Mouse (Mus musculus) midbrain, embryonic 11.5 days (tissue): Measurements from ENCODE around the gene Krt39. TPM values are rescaled to one million over a fixed set of nuclear protein-coding genes. Genes with fewer than 3 reads are reported as not detected.

Experiments used
- ATAC-seq: fragments of 200-750 bp; cut with Nextera tagmentation; 2 replicates; pipeline ENCODE4 v1.8.0; 2017; ENCODE audit warnings: moderate TSS enrichment, moderate library complexity; ENCODE audit not compliant: low FRiP score
- DNase-seq: peaks from one replicate; pipeline ENCODE4 v3.0.0; 2015; ENCODE audit warnings: low spot score; ENCODE audit errors: missing footprints
- H3K27ac ChIP-seq: fragments of 300-500 bp; sonication (generic); 2 replicates; pipeline ENCODE4 v1.5.1; 2014; ENCODE audit warnings: low read depth, low read length
- H3K27me3 ChIP-seq: fragments of 300-500 bp; sonication (generic); 2 replicates; pipeline ENCODE4 v1.6.1; 2014; ENCODE audit warnings: mild to moderate bottlenecking, low read length, moderate library complexity, mixed read lengths; ENCODE audit not compliant: control insufficient read depth, insufficient read depth
- H3K36me3 ChIP-seq: fragments of 300-500 bp; sonication (generic); 2 replicates; pipeline ENCODE4 v1.6.1; 2014; ENCODE audit warnings: mild to moderate bottlenecking, low read length, moderate library complexity, mixed read lengths; ENCODE audit not compliant: control insufficient read depth, insufficient read depth
- H3K4me1 ChIP-seq: fragments of 300-500 bp; sonication (generic); 2 replicates; pipeline ENCODE4 v1.6.1; 2014; ENCODE audit warnings: low read length; ENCODE audit not compliant: control insufficient read depth, insufficient read depth
- H3K4me2 ChIP-seq: fragments of 300-500 bp; sonication (generic); 2 replicates; pipeline ENCODE4 v1.6.1; 2014; ENCODE audit warnings: mild to moderate bottlenecking, moderate library complexity
- H3K4me3 ChIP-seq: fragments of 300-500 bp; sonication (generic); 2 replicates; pipeline ENCODE4 v1.5.1; 2014; ENCODE audit warnings: low read depth, low read length
- H3K9ac ChIP-seq: fragments of 300-500 bp; sonication (generic); 2 replicates; pipeline ENCODE4 v1.6.1; 2014; ENCODE audit warnings: low read length
- H3K9me3 ChIP-seq: fragments of 300-500 bp; sonication (generic); 2 replicates; pipeline ENCODE4 v1.6.1; 2016; ENCODE audit warnings: low read length; ENCODE audit not compliant: control insufficient read depth
- WGBS: fragments of 180-500 bp; shearing (Covaris S2); extraction: QIAGEN DNeasy Blood & Tissue Kit; methylation state at CpG from one replicate; pipeline ENCODE4 v1.1.7; 2014; 5-methylcytosine and 5-hydroxymethylcytosine counted together
- polyA plus RNA-seq: library from polyadenylated mRNA; unstranded; fragments of >200 nt; fragmentation: Nextera tagmentation; extraction: Ambion mirVana; gene quantifications from 2 replicates; pipeline ENCODE4 v1.2.1, GENCODE M21; 2014

Krt39 gene
- polyA plus RNA-seq, 1 experiment from 2014 or later, result not detected

DNA sequence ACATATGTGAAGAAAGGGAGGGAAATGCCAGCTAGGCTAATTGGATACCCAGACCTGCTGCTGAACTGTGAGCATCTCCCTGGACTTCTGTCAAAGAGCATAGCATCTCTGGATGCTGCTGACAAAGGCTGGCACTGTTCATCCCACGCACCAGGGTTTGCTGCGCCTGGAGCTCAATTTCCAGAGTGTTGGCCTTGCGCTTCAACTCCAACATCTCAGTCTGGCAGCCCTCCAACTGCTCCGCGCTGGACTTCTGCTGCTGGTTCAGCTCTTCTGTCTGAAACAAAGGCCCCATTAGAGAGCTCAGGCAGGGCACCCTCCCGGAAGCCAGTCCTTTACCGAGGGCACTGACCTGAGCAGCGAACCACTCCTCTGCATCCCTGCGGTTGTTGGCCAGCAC, 18.6 kb upstream of the Krt39 start:
- no peak for DNase-seq
- 77% methylated on average over 9 of the region's 9 CpGs for WGBS
- no peak overlapping the region for H3K4me3 ChIP-seq

DNA sequence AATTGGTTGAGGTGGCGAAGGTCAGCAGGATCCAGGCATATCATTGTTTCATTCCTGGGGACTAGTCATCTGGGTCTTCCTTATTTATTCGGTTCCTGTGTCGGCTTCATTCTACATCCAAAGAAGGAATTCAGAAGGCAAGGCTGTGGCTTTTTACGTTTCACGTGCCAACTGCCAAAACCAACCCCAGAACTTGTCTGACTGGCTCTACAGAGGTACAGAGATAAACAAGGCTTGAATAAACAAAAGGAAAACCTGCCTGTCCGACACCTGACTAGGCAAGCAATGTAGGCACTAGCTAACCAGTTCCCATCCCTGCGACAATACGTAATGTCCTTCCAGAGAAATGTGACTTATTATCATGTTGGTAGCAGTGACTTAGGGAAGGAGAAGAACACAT, 7.0 kb downstream of the Krt39 start:
- no peak for ATAC-seq
- Histone ChIP-seq H3K27ac (no peak overlapping the region), H3K4me2 (no peak overlapping the region), H3K9me3 (no peaks in the 10 kb centered on the region), H3K36me3 (no peaks in the 10 kb centered on the region), H3K27me3 (no peaks in the 10 kb centered on the region), H3K9ac (no peak overlapping the region), H3K4me1 (no peaks in the 10 kb centered on the region), H3K4me3 (no peak overlapping the region)
- 88% methylated on average over 8 of the region's 8 CpGs for WGBS
- DNase-seq, result no peak

More for the DNA sequence above, 18.6 kb upstream of the Krt39 start:
- Histone ChIP-seq H3K27me3 (no peaks in the 10 kb centered on the region), H3K9ac (no peak overlapping the region), H3K9me3 (no peaks in the 10 kb centered on the region), H3K36me3 (no peaks in the 10 kb centered on the region), H3K4me1 (no peaks in the 10 kb centered on the region), H3K4me2 (no peak overlapping the region), H3K27ac (no peak overlapping the region)
- no peak for ATAC-seq

DNA sequence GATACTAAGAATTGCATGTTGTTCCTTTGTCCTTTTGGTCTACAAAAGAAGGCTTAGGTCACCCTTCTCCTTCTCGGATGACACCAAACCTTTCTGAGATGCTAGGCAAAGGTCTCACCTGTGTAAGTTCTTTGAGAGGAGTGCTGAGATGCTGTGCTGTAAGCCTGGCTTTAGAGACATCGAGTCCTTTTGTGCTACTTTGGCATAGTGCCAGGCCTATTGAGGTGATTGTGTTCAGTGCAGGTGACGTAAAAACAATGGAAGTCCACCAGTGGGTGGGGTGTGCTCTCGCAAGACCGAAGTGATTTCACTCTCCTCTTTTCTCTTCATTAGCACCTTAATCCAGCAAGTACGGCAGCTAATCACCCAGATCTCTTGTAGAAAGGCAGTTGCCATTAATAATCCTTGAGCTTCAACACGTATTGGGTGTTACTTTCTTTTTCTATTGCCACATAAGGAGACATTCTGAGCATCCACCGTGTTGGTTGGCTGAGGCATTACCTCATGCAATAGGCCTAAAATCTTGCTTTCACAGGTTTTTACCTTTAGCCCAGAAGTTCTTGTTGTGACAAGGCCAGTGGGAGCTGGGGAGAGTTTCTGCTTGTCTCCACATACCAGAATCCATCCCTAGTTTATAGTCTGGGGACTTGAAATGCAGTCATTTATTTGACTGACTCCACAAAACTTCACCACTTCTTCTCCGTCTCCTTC, 20.9 kb downstream of the Krt39 start:
- Histone ChIP-seq H3K4me2 (no peak overlapping the region), H3K27ac (no peak overlapping the region), H3K27me3 (no peaks in the 10 kb centered on the region), H3K4me3 (no peak overlapping the region), H3K9ac (no peak overlapping the region), H3K4me1 (no peaks in the 10 kb centered on the region), H3K36me3 (no peaks in the 10 kb centered on the region), H3K9me3 (no peaks in the 10 kb centered on the region)
- no peak for DNase-seq
- 86% methylated on average over 9 of the region's 9 CpGs for WGBS
- ATAC-seq, result no peak

DNA sequence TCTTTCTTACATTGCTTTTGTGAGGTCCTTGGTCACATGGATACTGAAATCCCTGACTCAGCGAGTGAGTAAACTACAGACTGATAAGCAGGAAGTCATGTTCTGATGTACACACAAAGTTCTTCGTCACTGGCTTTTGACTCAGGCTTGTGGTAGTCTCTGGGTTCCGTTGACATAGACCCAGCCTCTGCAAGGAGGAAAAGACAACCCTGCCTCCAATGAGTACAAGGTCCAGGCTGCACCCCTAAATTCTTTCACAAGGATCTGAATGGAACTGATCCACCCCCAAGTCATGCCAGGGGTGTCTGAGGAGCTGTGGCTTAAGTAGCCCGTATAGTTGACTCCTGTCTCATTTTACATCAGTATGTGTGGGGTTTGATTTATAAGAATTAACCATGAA, 24.7 kb downstream of the Krt39 start:
- H3K27me3 ChIP-seq, result no peaks in the 10 kb centered on the region
- no peak overlapping the region for H3K27ac ChIP-seq
- DNase-seq (no peak), ATAC-seq (no peak)
- no peaks in the 10 kb centered on the region for H3K9me3 ChIP-seq
- H3K4me2 ChIP-seq, result no peak overlapping the region
- WGBS, result 82% methylated on average over 4 of the region's 4 CpGs
- H3K4me3 ChIP-seq, result no peak overlapping the region
- no peak overlapping the region for H3K9ac ChIP-seq
- H3K4me1 ChIP-seq, result no peaks in the 10 kb centered on the region
- H3K36me3 ChIP-seq, result no peaks in the 10 kb centered on the region

DNA sequence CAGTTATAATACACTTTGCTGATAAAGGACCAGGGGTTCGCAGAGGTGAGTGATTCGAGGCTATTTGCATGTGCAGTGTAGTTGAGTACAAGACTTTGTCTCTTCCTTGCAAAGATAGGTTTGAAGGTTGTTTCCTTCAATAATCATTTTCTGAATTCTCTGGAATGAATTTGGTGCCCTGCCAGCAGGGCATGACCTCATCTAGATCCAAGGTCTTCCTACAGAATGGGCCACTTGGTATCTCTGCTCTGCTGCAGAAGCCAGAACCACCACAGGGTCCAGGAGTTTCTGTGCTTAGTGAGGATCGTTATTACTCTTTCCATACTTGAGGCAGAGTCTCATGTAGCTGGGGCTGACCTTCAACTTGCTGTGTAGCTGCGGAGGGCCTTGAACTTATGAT, 26.4 kb downstream of the Krt39 start:
- 88% methylated on average over 4 of the region's 4 CpGs for WGBS
- Histone ChIP-seq H3K9ac (no peak overlapping the region), H3K4me2 (no peak overlapping the region), H3K27ac (no peak overlapping the region), H3K36me3 (no peaks in the 10 kb centered on the region), H3K9me3 (no peaks in the 10 kb centered on the region), H3K4me1 (no peaks in the 10 kb centered on the region), H3K4me3 (no peak overlapping the region), H3K27me3 (no peaks in the 10 kb centered on the region)
- DNase-seq, result no peak
- ATAC-seq, result no peak

DNA sequence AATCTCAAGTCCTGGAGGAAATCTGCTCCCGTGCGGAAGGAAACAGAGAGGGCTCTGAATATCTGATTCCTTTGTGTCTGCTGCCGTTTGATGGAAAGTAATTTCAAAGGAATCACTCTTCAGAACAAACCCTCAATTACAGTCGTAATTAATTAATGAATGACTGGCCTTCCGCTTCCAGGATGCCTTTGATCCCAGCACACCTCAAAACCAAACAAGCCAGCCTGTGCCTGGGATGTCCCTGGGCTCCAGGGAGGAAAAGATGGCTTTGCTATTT, 27.6 kb downstream of the Krt39 start:
- DNase-seq (no peak), ATAC-seq (no peak)
- no peak overlapping the region for H3K4me3 ChIP-seq
- H3K27me3 ChIP-seq, result no peaks in the 10 kb centered on the region
- H3K27ac ChIP-seq, result no peak overlapping the region
- H3K9me3 ChIP-seq, result no peaks in the 10 kb centered on the region
- H3K9ac ChIP-seq, result no peak overlapping the region
- H3K36me3 ChIP-seq, result no peaks in the 10 kb centered on the region
- WGBS, result 71% methylated on average over 5 of the region's 5 CpGs
- peaks cover 2% of the 10 kb centered on the region; the same call in 1 of the 2 replicates for H3K4me1 ChIP-seq
- H3K4me2 ChIP-seq, result no peak overlapping the region

DNA sequence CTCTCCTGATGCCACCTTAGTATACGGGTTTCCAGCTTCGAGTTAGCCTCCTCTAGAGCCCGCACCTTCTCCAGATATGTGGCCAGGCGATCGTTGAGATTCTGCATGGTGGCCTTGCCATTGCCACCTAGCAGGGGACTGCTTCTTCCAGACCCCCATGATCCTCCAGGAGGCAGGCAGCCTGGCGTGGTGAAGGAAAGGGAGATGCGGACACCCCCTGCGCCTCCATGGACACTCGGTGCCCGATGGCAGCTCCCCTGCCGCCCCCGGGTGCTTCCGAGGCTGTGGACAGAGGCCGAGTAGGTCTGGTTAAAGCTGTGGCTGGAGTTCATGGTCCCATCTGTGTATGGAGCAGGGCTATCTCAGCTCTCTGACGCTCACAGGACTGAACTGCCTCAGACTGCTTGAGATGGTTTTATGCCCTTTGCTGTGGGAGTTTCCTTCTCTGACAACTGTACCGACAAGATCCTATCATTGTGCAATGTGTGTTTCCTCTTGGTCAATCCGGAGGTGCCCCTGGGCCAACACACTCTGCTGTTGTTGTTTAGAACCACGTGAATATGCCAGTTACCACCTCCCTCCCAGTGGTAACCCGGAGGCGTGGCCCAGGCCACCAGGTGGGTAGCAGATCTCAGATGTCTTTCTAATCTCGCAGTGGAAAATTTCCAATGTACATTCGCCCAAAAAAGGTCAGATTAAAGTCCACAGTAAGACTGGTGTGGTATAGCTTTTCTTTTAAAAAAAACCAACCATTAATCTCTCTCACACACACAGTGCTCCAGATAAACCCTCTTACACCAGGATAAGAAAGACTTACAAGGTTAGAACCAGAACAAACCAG, 28.2 kb downstream of the Krt39 start, which contains the start of gene Krt23:
Gene Krt23, minus strand, starts transcription at position 405 of the 841 bp plus-strand sequence.
- no peak for DNase-seq
- ATAC-seq, result no peak
- Histone ChIP-seq H3K9ac (no peak within 1 kb of the TSS), H3K36me3 (no peaks in the 10 kb centered on the region), H3K4me1 (peaks cover 2% of the 10 kb centered on the region; the same call in 1 of the 2 replicates), H3K4me2 (no peak within 1 kb of the TSS), H3K9me3 (no peaks in the 10 kb centered on the region), H3K4me3 (no peak within 1 kb of the TSS), H3K27me3 (no peaks in the 10 kb centered on the region), H3K27ac (no peak within 1 kb of the TSS)
- 85% methylated on average over 22 of the region's 22 CpGs for WGBS

DNA sequence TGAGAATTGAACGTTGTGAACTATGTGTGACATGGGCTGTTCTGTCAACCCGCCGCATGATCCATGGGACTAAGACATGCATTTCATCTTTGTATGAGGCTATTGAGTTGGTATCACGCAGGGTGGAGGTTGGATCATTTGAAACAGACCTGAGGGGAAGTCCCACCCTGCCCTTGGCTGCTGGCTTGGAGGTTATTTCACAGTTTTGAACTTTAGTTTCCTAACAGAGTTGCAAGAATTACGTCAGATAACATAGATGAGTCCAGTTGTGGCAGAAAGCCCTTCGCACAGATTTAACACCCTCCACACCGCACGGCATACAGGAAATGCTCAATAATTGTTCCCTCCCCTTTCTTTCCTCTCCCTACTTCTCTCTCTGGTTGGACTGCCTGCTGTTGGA, 30.1 kb downstream of the Krt39 start:
- DNase-seq (no peak), ATAC-seq (no peak)
- Histone ChIP-seq H3K9ac (no peak overlapping the region), H3K27ac (no peak overlapping the region), H3K4me3 (no peak overlapping the region), H3K4me2 (no peak overlapping the region), H3K9me3 (no peaks in the 10 kb centered on the region), H3K4me1 (peaks cover 2% of the 10 kb centered on the region; the same call in 1 of the 2 replicates), H3K27me3 (no peaks in the 10 kb centered on the region), H3K36me3 (no peaks in the 10 kb centered on the region)
- 84% methylated on average over 8 of the region's 8 CpGs for WGBS

DNA sequence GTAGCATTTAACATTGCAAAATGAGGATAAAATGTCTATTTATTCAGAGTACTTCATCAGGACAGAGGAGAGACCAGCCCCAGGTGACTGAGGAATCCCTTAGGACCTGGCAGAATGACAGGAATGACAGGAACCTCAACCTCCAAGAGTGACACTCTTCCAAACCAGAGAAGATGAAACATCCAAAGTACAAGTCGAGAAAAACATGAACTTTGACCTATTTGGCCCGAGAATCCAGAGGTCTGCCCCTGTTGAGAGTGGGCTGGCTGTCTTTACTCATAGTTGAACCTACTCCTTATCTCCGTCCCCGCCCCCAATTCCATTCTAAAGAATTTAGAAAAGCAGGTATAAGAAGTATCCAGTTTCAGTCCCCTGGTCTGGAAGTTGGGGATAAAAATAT, 30.5 kb downstream of the Krt39 start:
- no peak overlapping the region for H3K4me3 ChIP-seq
- no peak overlapping the region for H3K4me2 ChIP-seq
- no peaks in the 10 kb centered on the region for H3K9me3 ChIP-seq
- DNase-seq (no peak), ATAC-seq (no peak)
- H3K27me3 ChIP-seq, result no peaks in the 10 kb centered on the region
- no peak overlapping the region for H3K9ac ChIP-seq
- H3K36me3 ChIP-seq, result no peaks in the 10 kb centered on the region
- WGBS, result 69% methylated on average over 4 of the region's 4 CpGs
- no peak overlapping the region for H3K27ac ChIP-seq
- H3K4me1 ChIP-seq, result peaks cover 2% of the 10 kb centered on the region; the same call in 1 of the 2 replicates
